In genomic region chr5:148895034-148895433, GRCm38 (mm10) we compare ENCODE assay signal across 15 mouse cellular contexts. TPM values are rescaled to one million over a fixed set of nuclear protein-coding genes. Genes with fewer than 3 reads are reported as not detected.
DNase-seq lines count a peak whose midpoint lies in the region; ATAC-seq and TF ChIP-seq lines count a peak whose summit lies in the region.
"Had no signal": no experiment of that assay in that cellular context is flagged by ENCODE, and none has a peak within 500 bp of the region (broad histone marks: within the 10 kb centered on the region; RNA-seq: fewer than 3 reads in every experiment).

No protein-coding gene starts in this region.

- peak; percentile 36; the same call in 1 of the 2 replicates for ATAC-seq in forebrain, embryonic 12.5 days (ENCODE audit: low FRiP score)
- no peak for ATAC-seq in forebrain, postnatal 0 days
- no peak for ATAC-seq in embryonic facial prominence, embryonic 12.5 days (ENCODE audit: insufficient number of reproducible peaks, insufficient read depth, low FRiP score, low TSS enrichment)
- peak; percentile 69 for ATAC-seq in kidney, embryonic 16.5 days (ENCODE audit: low FRiP score, low TSS enrichment)
- ATAC-seq: midbrain, embryonic 15.5 days had no signal

- no peaks in the 10 kb centered on the region for H3K27me3 ChIP-seq in forebrain, embryonic 12.5 days
- no peaks in the 10 kb centered on the region for H3K27me3 ChIP-seq in forebrain, postnatal 0 days (ENCODE audit: insufficient read depth, low read length)
- no peaks in the 10 kb centered on the region for H3K27me3 ChIP-seq in embryonic facial prominence, embryonic 12.5 days
- no peaks in the 10 kb centered on the region for H3K27me3 ChIP-seq in kidney, embryonic 16.5 days (ENCODE audit: insufficient read depth, low read length)
- H3K27me3 ChIP-seq: embryonic facial prominence, embryonic 15.5 days; heart, embryonic 15.5 days; hindbrain, embryonic 15.5 days; midbrain, embryonic 15.5 days; neural tube, embryonic 12.5 days had no signal

- no peak overlapping the region for H3K4me2 ChIP-seq in forebrain, embryonic 12.5 days
- H3K4me2 ChIP-seq in forebrain, postnatal 0 days (ENCODE audit: low read depth): no peak overlapping the region
- H3K4me2 ChIP-seq in embryonic facial prominence, embryonic 12.5 days (replicated peaks): no peak overlapping the region
- no peak overlapping the region for H3K4me2 ChIP-seq in kidney, embryonic 16.5 days (replicated peaks; ENCODE audit: low read depth, low read length)
- H3K4me2 ChIP-seq: embryonic facial prominence, embryonic 15.5 days; heart, embryonic 15.5 days; hindbrain, embryonic 15.5 days; midbrain, embryonic 15.5 days; neural tube, embryonic 12.5 days had no signal

- peak overlapping the region; percentile 31; the same call in 1 of the 2 replicates for H3K27ac ChIP-seq in forebrain, embryonic 12.5 days
- H3K27ac ChIP-seq in forebrain, postnatal 0 days (ENCODE audit: low read depth, low read length): no peak overlapping the region
- H3K27ac ChIP-seq in embryonic facial prominence, embryonic 12.5 days: peak overlapping the region; percentile 18; the same call in 1 of the 2 replicates
- peak overlapping the region; percentile 17; the same call in 1 of the 2 replicates for H3K27ac ChIP-seq in kidney, embryonic 16.5 days (ENCODE audit: low read length)
- H3K27ac ChIP-seq: embryonic facial prominence, embryonic 15.5 days; heart, embryonic 15.5 days; hindbrain, embryonic 15.5 days; midbrain, embryonic 15.5 days; neural tube, embryonic 12.5 days had no signal

- no peaks in the 10 kb centered on the region for H3K9me3 ChIP-seq in forebrain, embryonic 12.5 days
- no peaks in the 10 kb centered on the region for H3K9me3 ChIP-seq in forebrain, postnatal 0 days (ENCODE audit: low read length)
- H3K9me3 ChIP-seq in embryonic facial prominence, embryonic 12.5 days: no peaks in the 10 kb centered on the region
- no peaks in the 10 kb centered on the region for H3K9me3 ChIP-seq in kidney, embryonic 16.5 days (ENCODE audit: low read length)
- H3K9me3 ChIP-seq: heart, embryonic 15.5 days; hindbrain, embryonic 15.5 days; midbrain, embryonic 15.5 days; neural tube, embryonic 12.5 days had no signal

- H3K4me1 ChIP-seq in forebrain, embryonic 12.5 days: peaks cover 17% of the 10 kb centered on the region
- no peaks in the 10 kb centered on the region; the same call in 1 of the 2 replicates for H3K4me1 ChIP-seq in forebrain, postnatal 0 days (ENCODE audit: insufficient read depth)
- peaks cover 9% of the 10 kb centered on the region; the same call in 1 of the 2 replicates for H3K4me1 ChIP-seq in embryonic facial prominence, embryonic 12.5 days
- H3K4me1 ChIP-seq in kidney, embryonic 16.5 days (ENCODE audit: insufficient read depth, low read length): peaks cover 14% of the 10 kb centered on the region

- 26% methylated on average over 5 of the region's 5 CpGs for WGBS in forebrain, embryonic 12.5 days
- 36% methylated on average over 5 of the region's 5 CpGs for WGBS in forebrain, postnatal 0 days
- WGBS in embryonic facial prominence, embryonic 12.5 days: 41% methylated on average over 5 of the region's 5 CpGs
- 37% methylated on average over 5 of the region's 5 CpGs for WGBS in kidney, embryonic 16.5 days

- peak overlapping the region; percentile 21; the same call in 1 of the 2 replicates for H3K9ac ChIP-seq in forebrain, embryonic 12.5 days
- no peak overlapping the region for H3K9ac ChIP-seq in forebrain, postnatal 0 days
- no peak overlapping the region for H3K9ac ChIP-seq in embryonic facial prominence, embryonic 12.5 days
- no peak overlapping the region for H3K9ac ChIP-seq in kidney, embryonic 16.5 days (replicated peaks; ENCODE audit: low read length)
- H3K9ac ChIP-seq: embryonic facial prominence, embryonic 15.5 days; heart, embryonic 15.5 days; hindbrain, embryonic 15.5 days; midbrain, embryonic 15.5 days; neural tube, embryonic 12.5 days had no signal

- H3K36me3 ChIP-seq in forebrain, embryonic 12.5 days (replicated peaks): peaks cover 41% of the 10 kb centered on the region
- peaks cover 44% of the 10 kb centered on the region for H3K36me3 ChIP-seq in forebrain, postnatal 0 days (ENCODE audit: insufficient read depth)
- peaks cover 37% of the 10 kb centered on the region for H3K36me3 ChIP-seq in embryonic facial prominence, embryonic 12.5 days
- H3K36me3 ChIP-seq in kidney, embryonic 16.5 days (ENCODE audit: insufficient read depth, low read length): peaks cover 31% of the 10 kb centered on the region; the same call in 1 of the 2 replicates

- no peak for TF ChIP-seq CTCF in forebrain, postnatal 0 days (IDR thresholded peaks at IDR 0.05; ENCODE audit: low read depth)

- no peak overlapping the region for H3K4me3 ChIP-seq in forebrain, embryonic 12.5 days (replicated peaks)
- no peak overlapping the region for H3K4me3 ChIP-seq in forebrain, postnatal 0 days (ENCODE audit: low read depth, low read length)
- H3K4me3 ChIP-seq in embryonic facial prominence, embryonic 12.5 days: no peak overlapping the region
- H3K4me3 ChIP-seq in kidney, embryonic 16.5 days (ENCODE audit: low read length): no peak overlapping the region
- H3K4me3 ChIP-seq: embryonic facial prominence, embryonic 15.5 days; heart, embryonic 15.5 days; hindbrain, embryonic 15.5 days; midbrain, embryonic 15.5 days; neural tube, embryonic 12.5 days had no signal

- no peak for DNase-seq in forebrain, postnatal 0 days
- peak; percentile 44 for DNase-seq in 3T3-L1 (ENCODE audit: low read depth, low spot score)
- DNase-seq in gastrocnemius, postnatal 25 days: no peak
- no peak for DNase-seq in spleen, adult 18-20 months
- DNase-seq in embryo, embryonic 10 days (ENCODE audit: low spot score): no peak
- DNase-seq: cerebellum, postnatal 25 days; heart, adult 11 months had no signal

RNA-seq across cellular contexts. Expression of gene Katnal1, which starts 34.1 kb away (rescaled TPM):
- polyA plus RNA-seq in forebrain, embryonic 12.5 days (2016; fragmentation: Nextera tagmentation; extraction: Ambion mirVana): 37.7 and 42.2 TPM in 2 replicates
- 45.0 and 47.9 TPM in 2 replicates for total RNA-seq in forebrain, postnatal 0 days (2014; rRNA removed)
- polyA plus RNA-seq in forebrain, postnatal 0 days (2015; fragmentation: Nextera tagmentation; extraction: Ambion mirVana): 18.0 and 24.0 TPM in 2 replicates
- polyA plus RNA-seq in embryonic facial prominence, embryonic 12.5 days (2016; fragmentation: Nextera tagmentation; extraction: Ambion mirVana): 25.4 and 25.7 TPM in 2 replicates
- polyA plus RNA-seq in kidney, embryonic 16.5 days (2015; fragmentation: Nextera tagmentation; extraction: Ambion mirVana): 10.0 and 12.9 TPM in 2 replicates
- total RNA-seq in gastrocnemius, postnatal 25 days (2021): 1 to 10 TPM; 4.3 to 4.5 TPM

Comparison
In these comparisons a context has a peak if more than half of its experiments do, and no peak if none do; other contexts are left out.
1. ATAC-seq: peak in forebrain, embryonic 12.5 days (single experiment) and kidney, embryonic 16.5 days (single experiment); none in forebrain, postnatal 0 days (single experiment) and embryonic facial prominence, embryonic 12.5 days (single experiment).